Mouse (Mus musculus) left cerebral cortex, postnatal 4 days (tissue): Measurements from ENCODE around the gene Cldn10. TPM values are rescaled to one million over a fixed set of nuclear protein-coding genes. Genes with fewer than 3 reads are reported as not detected.

Experiments
- DNase-seq: peaks from one replicate; pipeline ENCODE4 v3.0.0-alpha.2; 2022
- intact Hi-C: fragments of 180-260 bp; cut with DNase I; formaldehyde crosslinking; loops from one replicate; pipeline ENCODE4 v1.15.1; 2025
- total RNA-seq, 2 experiments: library from RNA; stranded (reverse); gene quantifications; 2 replicates each; pipeline ENCODE4 v1.2.3; 2021

The Cldn10 gene
- total RNA-seq, 2 experiments from 2014 or later: 5.4 to 6.7 TPM

GRCm38 (mm10) chr14:118822816-118823215, 35.1 kb downstream of the Cldn10 start:
- intact Hi-C loops: no loop called here

GRCm38 (mm10) chr14:118823313-118823712, 35.6 kb downstream of the Cldn10 start:
- intact Hi-C loops: no loop called here

More at GRCm38 (mm10) chr14:118822816-118823215, 35.1 kb downstream of the Cldn10 start:
- no peak for DNase-seq

GRCm38 (mm10) chr14:118826346-118826745, 38.6 kb downstream of the Cldn10 start:
- intact Hi-C loops: no loop called here
- peak; percentile 11 for DNase-seq

More at GRCm38 (mm10) chr14:118823313-118823712, 35.6 kb downstream of the Cldn10 start:
- DNase-seq: no peak

GRCm38 (mm10) chr14:118827283-118827904, 39.7 kb downstream of the Cldn10 start:
- intact Hi-C loops: no loop called here
- no peak for DNase-seq

GRCm38 (mm10) chr14:118829331-118830095, 41.8 kb downstream of the Cldn10 start:
- DNase-seq: no peak
- intact Hi-C loops: no loop called here

GRCm38 (mm10) chr14:118831597-118831996, 43.9 kb downstream of the Cldn10 start:
- DNase-seq: no peak
- intact Hi-C loops: no loop called here

- intact Hi-C loops: no loop called here
- DNase-seq: no peak
Measured at GRCm38 (mm10) chr14:118833241-118833640, 45.5 kb downstream of the Cldn10 start.

GRCm38 (mm10) chr14:118834313-118834712, 46.6 kb downstream of the Cldn10 start:
- DNase-seq: no peak
- intact Hi-C loops: no loop called here

GRCm38 (mm10) chr14:118836145-118836544, 48.4 kb downstream of the Cldn10 start:
- DNase-seq: no peak
- intact Hi-C loops: no loop called here

GRCm38 (mm10) chr14:118836754-118837153, 49.0 kb downstream of the Cldn10 start:
- no peak for DNase-seq

GRCm38 (mm10) chr14:118838556-118839120, 50.9 kb downstream of the Cldn10 start:
- intact Hi-C loops: no loop called here
- no peak for DNase-seq

More at GRCm38 (mm10) chr14:118836754-118837153, 49.0 kb downstream of the Cldn10 start:
- intact Hi-C loops: no loop called here

- no peak for DNase-seq
- intact Hi-C loops: no loop called here
Measured at GRCm38 (mm10) chr14:118839416-118839815, 51.7 kb downstream of the Cldn10 start.

GRCm38 (mm10) chr14:118840027-118840426, 52.3 kb downstream of the Cldn10 start:
- DNase-seq: no peak

GRCm38 (mm10) chr14:118842353-118842752, 54.6 kb downstream of the Cldn10 start:
- intact Hi-C loops: no loop called here
- no peak for DNase-seq

More at GRCm38 (mm10) chr14:118840027-118840426, 52.3 kb downstream of the Cldn10 start:
- intact Hi-C loops: no loop called here

GRCm38 (mm10) chr14:118846834-118847233, 59.1 kb downstream of the Cldn10 start:
- no peak for DNase-seq
- intact Hi-C loops: no loop called here

GRCm38 (mm10) chr14:118848171-118848570, 60.5 kb downstream of the Cldn10 start:
- intact Hi-C loops: no loop called here
- no peak for DNase-seq

GRCm38 (mm10) chr14:118850011-118850695, 62.4 kb downstream of the Cldn10 start:
- DNase-seq: no peak
- intact Hi-C loops: no loop called here

GRCm38 (mm10) chr14:118850696-118851035, 63.0 kb downstream of the Cldn10 start:
- no peak for DNase-seq
- intact Hi-C loops: no loop called here

GRCm38 (mm10) chr14:118851496-118852107, 63.9 kb downstream of the Cldn10 start:
- intact Hi-C loops: no loop called here
- no peak for DNase-seq

- intact Hi-C loops: no loop called here
- DNase-seq: peak; percentile 53
Measured at GRCm38 (mm10) chr14:118854371-118855114, 66.8 kb downstream of the Cldn10 start.
